Mouse (Mus musculus): Measurements from ENCODE around the gene Palm3. TPM values are rescaled to one million over a fixed set of nuclear protein-coding genes. Genes with fewer than 3 reads are reported as not detected.

Palm3 gene
- polyA plus RNA-seq, 1 experiment from 2014 or later: 48.0 TPM

- in situ Hi-C loops (cut with MboI; ENCODE audit: low pct_unique_long_range_greater_than_20kb): no loop called here
- ChIA-PET CTCF (interaction anchor here (1.0 to 1.7 kb wide), 4 partner anchors 10 to 27 kb away, joined by 3 to 4 read pairs (median 4); no protein-coding TSS in a partner anchor), POLR2A (interaction anchor here (0.7 to 0.9 kb wide), 3 partner anchors 10 to 22 kb away, joined by 3 to 4 read pairs (median 3); no protein-coding TSS in a partner anchor)
- ATAC-seq (no peak), DNase-seq (ENCODE audit: low read depth, low spot score) (no peak)
- H3K27me3 ChIP-seq: no peaks in the 10 kb centered on the region
- TF ChIP-seq CTCF (IDR thresholded peaks at IDR 0.05): no peak
Observed at GRCm38 (mm10) chr8:84065457-84066072, 44.3 kb downstream of the Palm3 start.

- ChIA-PET POLR2A (no interaction called here), CTCF (interaction anchor here (1.7 kb wide), 1 partner anchor 27 kb away, joined by 4 read pairs; no protein-coding TSS in a partner anchor)
- no peaks in the 10 kb centered on the region for H3K27me3 ChIP-seq
- DNase-seq (ENCODE audit: low read depth, low spot score) (peak; percentile 100), ATAC-seq (peak; percentile 93)
- in situ Hi-C loops (cut with MboI; ENCODE audit: low pct_unique_long_range_greater_than_20kb): no loop called here
- TF ChIP-seq CTCF (IDR thresholded peaks at IDR 0.05): no peak
Observed at GRCm38 (mm10) chr8:84066291-84066930, 45.1 kb downstream of the Palm3 start, which contains the start of gene Rfx1. Rfx1 (plus strand) TSS chr8:84066834.

GRCm38 (mm10) chr8:84067047-84067573 lies 45.8 kb downstream of the Palm3 start:
- no peak for TF ChIP-seq CTCF (IDR thresholded peaks at IDR 0.05)

GRCm38 (mm10) chr8:84067911-84068310 lies 46.6 kb downstream of the Palm3 start:
- CTCF ChIA-PET: interaction anchor here (1.1 to 2.1 kb wide), 2 partner anchors 24 to 119 kb away, joined by 3 to 4 read pairs; no protein-coding TSS in a partner anchor
- no peak for TF ChIP-seq CTCF (IDR thresholded peaks at IDR 0.05)
- H3K27me3 ChIP-seq: no peaks in the 10 kb centered on the region
- no peak for DNase-seq (ENCODE audit: low read depth, low spot score)
- in situ Hi-C loops (cut with MboI; ENCODE audit: low pct_unique_long_range_greater_than_20kb): no loop called here
- ATAC-seq: no peak
- POLR2A ChIA-PET: interaction anchor here (1.0 kb wide), 1 partner anchor 8 kb away, joined by 3 read pairs; no protein-coding TSS in a partner anchor

More at GRCm38 (mm10) chr8:84067047-84067573, 45.8 kb downstream of the Palm3 start:
- no peaks in the 10 kb centered on the region for H3K27me3 ChIP-seq
- ChIA-PET POLR2A (interaction anchor here (1.0 kb wide), 1 partner anchor 9 kb away, joined by 3 read pairs; no protein-coding TSS in a partner anchor), CTCF (interaction anchor here (1.1 to 2.1 kb wide), 3 partner anchors 23 to 120 kb away, joined by 3 to 4 read pairs (median 4); no protein-coding TSS in a partner anchor)
- ATAC-seq (peak; percentile 54), DNase-seq (ENCODE audit: low read depth, low spot score) (peak; percentile 42)
- in situ Hi-C loops (cut with MboI; ENCODE audit: low pct_unique_long_range_greater_than_20kb): no loop called here

GRCm38 (mm10) chr8:84068316-84069035 lies 47.2 kb downstream of the Palm3 start:
- TF ChIP-seq CTCF (IDR thresholded peaks at IDR 0.05): no peak
- DNase-seq (ENCODE audit: low read depth, low spot score): no peak
- no peak for ATAC-seq
- ChIA-PET CTCF (interaction anchor here (1.1 to 2.1 kb wide), 2 partner anchors 25 to 118 kb away, joined by 3 to 4 read pairs; no protein-coding TSS in a partner anchor), POLR2A (interaction anchor here (0.9 kb wide), 1 partner anchor 410 kb away, joined by 3 read pairs; no protein-coding TSS in a partner anchor)
- no peaks in the 10 kb centered on the region for H3K27me3 ChIP-seq
- in situ Hi-C loops (cut with MboI; ENCODE audit: low pct_unique_long_range_greater_than_20kb): no loop called here

- ChIA-PET POLR2A (interaction anchor here (0.9 kb wide), 1 partner anchor 411 kb away, joined by 3 read pairs; no protein-coding TSS in a partner anchor), CTCF (interaction anchor here (2.1 kb wide), 1 partner anchor 26 kb away, joined by 4 read pairs; no protein-coding TSS in a partner anchor)
- H3K27me3 ChIP-seq: no peaks in the 10 kb centered on the region
- no peak for ATAC-seq
- no peak for DNase-seq (ENCODE audit: low read depth, low spot score)
- TF ChIP-seq CTCF (IDR thresholded peaks at IDR 0.05): no peak
- in situ Hi-C loops (cut with MboI; ENCODE audit: low pct_unique_long_range_greater_than_20kb): no loop called here
Observed at GRCm38 (mm10) chr8:84069169-84069568, 47.9 kb downstream of the Palm3 start.

GRCm38 (mm10) chr8:84069750-84070149 lies 48.5 kb downstream of the Palm3 start:
- no peak for TF ChIP-seq CTCF (IDR thresholded peaks at IDR 0.05)
- ChIA-PET CTCF (interaction anchor here (1.1 kb wide), 1 partner anchor 35 kb away, joined by 3 read pairs; the partner anchor contains the start of gene Dcaf15), POLR2A (no interaction called here)
- in situ Hi-C loops (cut with MboI; ENCODE audit: low pct_unique_long_range_greater_than_20kb): no loop called here
- no peaks in the 10 kb centered on the region for H3K27me3 ChIP-seq
- ATAC-seq (no peak), DNase-seq (ENCODE audit: low read depth, low spot score) (no peak)

GRCm38 (mm10) chr8:84070241-84070640 lies 49.0 kb downstream of the Palm3 start:
- POLR2A ChIA-PET: no interaction called here
- CTCF ChIA-PET: interaction anchor here (1.1 to 1.5 kb wide), 2 partner anchors 12 to 35 kb away, joined by 3 to 8 read pairs; partner anchors contain the start of gene Dcaf15

GRCm38 (mm10) chr8:84070667-84071066 lies 49.4 kb downstream of the Palm3 start:
- DNase-seq (ENCODE audit: low read depth, low spot score): no peak
- H3K27me3 ChIP-seq: no peaks in the 10 kb centered on the region
- in situ Hi-C loops (cut with MboI; ENCODE audit: low pct_unique_long_range_greater_than_20kb): no loop called here
- no peak for TF ChIP-seq CTCF (IDR thresholded peaks at IDR 0.05)
- CTCF ChIA-PET: interaction anchor here (1.1 to 1.5 kb wide), 2 partner anchors 12 to 34 kb away, joined by 3 to 8 read pairs; partner anchors contain the start of gene Dcaf15
- no peak for ATAC-seq
- POLR2A ChIA-PET: interaction anchor here (0.6 kb wide), 1 partner anchor 194 kb away, joined by 3 read pairs; no protein-coding TSS in a partner anchor

More at GRCm38 (mm10) chr8:84070241-84070640, 49.0 kb downstream of the Palm3 start:
- DNase-seq (ENCODE audit: low read depth, low spot score) (no peak), ATAC-seq (no peak)
- no peak for TF ChIP-seq CTCF (IDR thresholded peaks at IDR 0.05)
- in situ Hi-C loops (cut with MboI; ENCODE audit: low pct_unique_long_range_greater_than_20kb): no loop called here
- H3K27me3 ChIP-seq: no peaks in the 10 kb centered on the region
